Mouse (Mus musculus): ENCODE results near the gene Tssk3.

- TF ChIP-seq POLR2A (IDR thresholded peaks at IDR 0.05; ENCODE audit: control insufficient read depth, extremely low read depth, insufficient read depth, low read length, poor library complexity) (no peak), CTCF (IDR thresholded peaks at IDR 0.05; ENCODE audit: borderline replicate concordance, control insufficient read depth, extremely low read depth, insufficient read depth, low read length, poor library complexity) (no peak)
These were observed 28.7 kb downstream of the Tssk3 start for GRCm38 (mm10) chr4:129462118-129462517.
